Mouse (Mus musculus) heart, embryonic 10.5 days (tissue): Measurements from ENCODE around the gene A930009A15Rik. TPM values are rescaled to one million over a fixed set of nuclear protein-coding genes. Genes with fewer than 3 reads are reported as not detected.

Experiments used
- DNase-seq: peaks from one replicate; pipeline ENCODE4 v3.0.0-alpha.2; 2017; ENCODE audit warnings: low spot score
- H3K27ac ChIP-seq: fragments of 300-500 bp; sonication (generic); 2 replicates; pipeline ENCODE4 v1.5.1; 2016; ENCODE audit warnings: mild to moderate bottlenecking
- H3K27me3 ChIP-seq: fragments of 300-500 bp; sonication (generic); 2 replicates; pipeline ENCODE4 v1.6.1; 2016; ENCODE audit warnings: mild to moderate bottlenecking; ENCODE audit not compliant: poor library complexity, insufficient read depth, severe bottlenecking
- H3K36me3 ChIP-seq: fragments of 300-500 bp; sonication (generic); 2 replicates; pipeline ENCODE4 v1.6.1; 2016; ENCODE audit warnings: mild to moderate bottlenecking, moderate library complexity
- H3K4me1 ChIP-seq: fragments of 300-500 bp; sonication (generic); 2 replicates; pipeline ENCODE4 v1.6.1; 2016; ENCODE audit warnings: mild to moderate bottlenecking
- H3K4me3 ChIP-seq: fragments of 300-500 bp; sonication (generic); 2 replicates; pipeline ENCODE4 v1.5.1; 2016; ENCODE audit warnings: mild to moderate bottlenecking, moderate library complexity
- H3K9me3 ChIP-seq: fragments of 300-500 bp; sonication (generic); 2 replicates; pipeline ENCODE4 v1.6.1; 2016; ENCODE audit warnings: mild to moderate bottlenecking, moderate library complexity
- WGBS: fragments of 180-500 bp; shearing (Covaris S2); methylation state at CpG from one replicate; pipeline ENCODE4 v1.1.7; 2016; 5-methylcytosine and 5-hydroxymethylcytosine counted together
- polyA plus RNA-seq: library from polyadenylated mRNA; unstranded; fragments of >200 nt; fragmentation: Nextera tagmentation; extraction: Ambion mirVana; gene quantifications from 2 replicates; pipeline ENCODE4 v1.2.1, GENCODE M21; 2016

A930009A15Rik gene
- polyA plus RNA-seq, 1 experiment from 2014 or later: not detected

- 67% methylated on average over 12 of the region's 12 CpGs for WGBS
- Histone ChIP-seq H3K9me3 (no peaks in the 10 kb centered on the region), H3K27ac (no peak overlapping the region), H3K4me1 (peaks cover 6% of the 10 kb centered on the region; the same call in 1 of the 2 replicates), H3K27me3 (no peaks in the 10 kb centered on the region), H3K36me3 (no peaks in the 10 kb centered on the region), H3K4me3 (no peak overlapping the region)
- no peak for DNase-seq
Measured at GRCm38 (mm10) chr10:115561136-115561880, 8.5 kb upstream of the A930009A15Rik start.

GRCm38 (mm10) chr10:115562911-115563686 lies 6.7 kb upstream of the A930009A15Rik start:
- no peaks in the 10 kb centered on the region for H3K36me3 ChIP-seq
- no peaks in the 10 kb centered on the region for H3K4me1 ChIP-seq
- DNase-seq: no peak
- no peaks in the 10 kb centered on the region for H3K27me3 ChIP-seq
- H3K27ac ChIP-seq: no peak overlapping the region
- no peak overlapping the region for H3K4me3 ChIP-seq
- 80% methylated on average over 4 of the region's 4 CpGs for WGBS
- no peaks in the 10 kb centered on the region for H3K9me3 ChIP-seq

GRCm38 (mm10) chr10:115563961-115564360 lies 5.8 kb upstream of the A930009A15Rik start:
- 84% methylated on average over 5 of the region's 5 CpGs for WGBS
- no peak for DNase-seq
- Histone ChIP-seq H3K36me3 (no peaks in the 10 kb centered on the region), H3K4me3 (no peak overlapping the region), H3K27me3 (no peaks in the 10 kb centered on the region), H3K9me3 (no peaks in the 10 kb centered on the region), H3K4me1 (no peaks in the 10 kb centered on the region), H3K27ac (no peak overlapping the region)

GRCm38 (mm10) chr10:115570577-115570976 lies 791 bp downstream of the A930009A15Rik start:
- Histone ChIP-seq H3K4me3 (no peak overlapping the region), H3K36me3 (no peaks in the 10 kb centered on the region), H3K27me3 (no peaks in the 10 kb centered on the region), H3K9me3 (no peaks in the 10 kb centered on the region), H3K4me1 (no peaks in the 10 kb centered on the region), H3K27ac (no peak overlapping the region)
- DNase-seq: no peak
- 86% methylated on average over 2 of the region's 2 CpGs for WGBS

- H3K9me3 ChIP-seq: no peaks in the 10 kb centered on the region
- H3K4me3 ChIP-seq: no peak overlapping the region
- no peak overlapping the region for H3K27ac ChIP-seq
- H3K4me1 ChIP-seq: no peaks in the 10 kb centered on the region
- H3K36me3 ChIP-seq: no peaks in the 10 kb centered on the region
- no peak for DNase-seq
- H3K27me3 ChIP-seq: no peaks in the 10 kb centered on the region
- WGBS: 83% methylated on average over 6 of the region's 6 CpGs
Measured at GRCm38 (mm10) chr10:115571317-115571716, 1.5 kb downstream of the A930009A15Rik start.

GRCm38 (mm10) chr10:115571734-115572440 lies 2.1 kb downstream of the A930009A15Rik start:
- no peaks in the 10 kb centered on the region for H3K36me3 ChIP-seq
- DNase-seq: no peak
- 61% methylated on average over 3 of the region's 3 CpGs for WGBS
- no peaks in the 10 kb centered on the region for H3K4me1 ChIP-seq
- no peak overlapping the region for H3K27ac ChIP-seq
- no peaks in the 10 kb centered on the region for H3K9me3 ChIP-seq
- no peaks in the 10 kb centered on the region for H3K27me3 ChIP-seq
- H3K4me3 ChIP-seq: no peak overlapping the region

GRCm38 (mm10) chr10:115579076-115579475 lies 9.3 kb downstream of the A930009A15Rik start:
- Histone ChIP-seq H3K9me3 (no peaks in the 10 kb centered on the region), H3K27me3 (peaks cover 11% of the 10 kb centered on the region), H3K4me3 (no peak overlapping the region), H3K4me1 (peaks cover 5% of the 10 kb centered on the region; the same call in 1 of the 2 replicates), H3K36me3 (no peaks in the 10 kb centered on the region), H3K27ac (no peak overlapping the region)
- no peak for DNase-seq
- 75% methylated on average over 7 of the region's 7 CpGs for WGBS

GRCm38 (mm10) chr10:115579494-115579893 lies 9.7 kb downstream of the A930009A15Rik start:
- H3K27ac ChIP-seq: no peak overlapping the region
- peaks cover 5% of the 10 kb centered on the region; the same call in 1 of the 2 replicates for H3K4me1 ChIP-seq
- H3K36me3 ChIP-seq: no peaks in the 10 kb centered on the region
- no peak overlapping the region for H3K4me3 ChIP-seq
- no peak for DNase-seq
- no peaks in the 10 kb centered on the region for H3K9me3 ChIP-seq
- 29% methylated on average over 7 of the region's 7 CpGs for WGBS
- peaks cover 15% of the 10 kb centered on the region for H3K27me3 ChIP-seq

GRCm38 (mm10) chr10:115581971-115582370 lies 12.2 kb downstream of the A930009A15Rik start:
- Histone ChIP-seq H3K4me3 (no peak overlapping the region), H3K9me3 (no peaks in the 10 kb centered on the region), H3K27me3 (peaks cover 33% of the 10 kb centered on the region), H3K4me1 (peaks cover 20% of the 10 kb centered on the region), H3K36me3 (no peaks in the 10 kb centered on the region), H3K27ac (no peak overlapping the region)
- DNase-seq: no peak
- WGBS: 67% methylated on average over 9 of the region's 9 CpGs

GRCm38 (mm10) chr10:115583071-115583470 lies 13.3 kb downstream of the A930009A15Rik start:
- no peak for DNase-seq
- H3K4me1 ChIP-seq: peaks cover 31% of the 10 kb centered on the region
- WGBS: 82% methylated on average over 3 of the region's 3 CpGs

GRCm38 (mm10) chr10:115584656-115585055 lies 14.9 kb downstream of the A930009A15Rik start:
- H3K27me3 ChIP-seq: peaks cover 60% of the 10 kb centered on the region
- no peaks in the 10 kb centered on the region for H3K9me3 ChIP-seq
- peak overlapping the region; percentile 69; the same call in 1 of the 2 replicates for H3K4me3 ChIP-seq
- H3K36me3 ChIP-seq: no peaks in the 10 kb centered on the region
- H3K27ac ChIP-seq: no peak overlapping the region
- no peak for DNase-seq
- peaks cover 29% of the 10 kb centered on the region for H3K4me1 ChIP-seq
- 24% methylated on average over 12 of the region's 14 CpGs for WGBS

More at GRCm38 (mm10) chr10:115583071-115583470, 13.3 kb downstream of the A930009A15Rik start:
- H3K27me3 ChIP-seq: peaks cover 44% of the 10 kb centered on the region
- H3K36me3 ChIP-seq: no peaks in the 10 kb centered on the region
- no peak overlapping the region for H3K27ac ChIP-seq
- H3K9me3 ChIP-seq: no peaks in the 10 kb centered on the region
- no peak overlapping the region for H3K4me3 ChIP-seq

GRCm38 (mm10) chr10:115585491-115586245 lies 15.9 kb downstream of the A930009A15Rik start:
- 4% methylated on average over 21 of the region's 21 CpGs for WGBS

More at GRCm38 (mm10) chr10:115585491-115586245, 15.9 kb downstream of the A930009A15Rik start:
- peak overlapping the region; percentile 69 for H3K4me3 ChIP-seq
- H3K27me3 ChIP-seq: peaks cover 61% of the 10 kb centered on the region
- no peaks in the 10 kb centered on the region for H3K36me3 ChIP-seq
- no peaks in the 10 kb centered on the region for H3K9me3 ChIP-seq
- H3K4me1 ChIP-seq: peaks cover 28% of the 10 kb centered on the region
- no peak for DNase-seq
- H3K27ac ChIP-seq: no peak overlapping the region
